Mouse (Mus musculus): ENCODE measurements around the gene Mak.
"Not testable (repeated sequence)": the region's sequence is repeated elsewhere in the genome, so short reads cannot be mapped to it uniquely, and the experiment has no call there.

Mak gene

DNA sequence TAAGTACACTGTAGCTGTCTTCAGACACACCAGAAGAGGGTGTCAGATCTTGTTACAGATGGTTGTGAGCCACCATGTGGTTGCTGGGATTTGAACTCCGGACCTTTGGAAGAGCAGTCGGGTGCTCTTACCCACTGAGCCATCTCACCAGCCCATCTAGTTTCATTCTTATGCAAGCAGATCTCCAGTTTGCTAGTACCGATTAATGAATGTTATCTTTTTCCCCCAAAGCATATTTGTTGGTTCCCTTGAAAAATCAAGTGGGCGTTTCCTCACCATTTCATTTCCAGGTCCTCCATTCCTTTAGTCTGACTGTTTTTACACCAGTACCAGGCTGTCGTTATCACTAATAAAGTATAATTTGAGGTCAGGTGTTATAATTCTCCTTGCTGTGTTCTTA lies 81.0 kb downstream of the Mak start:
- not testable (repeated sequence) for DNase-seq (ENCODE audit: low read depth)

DNA sequence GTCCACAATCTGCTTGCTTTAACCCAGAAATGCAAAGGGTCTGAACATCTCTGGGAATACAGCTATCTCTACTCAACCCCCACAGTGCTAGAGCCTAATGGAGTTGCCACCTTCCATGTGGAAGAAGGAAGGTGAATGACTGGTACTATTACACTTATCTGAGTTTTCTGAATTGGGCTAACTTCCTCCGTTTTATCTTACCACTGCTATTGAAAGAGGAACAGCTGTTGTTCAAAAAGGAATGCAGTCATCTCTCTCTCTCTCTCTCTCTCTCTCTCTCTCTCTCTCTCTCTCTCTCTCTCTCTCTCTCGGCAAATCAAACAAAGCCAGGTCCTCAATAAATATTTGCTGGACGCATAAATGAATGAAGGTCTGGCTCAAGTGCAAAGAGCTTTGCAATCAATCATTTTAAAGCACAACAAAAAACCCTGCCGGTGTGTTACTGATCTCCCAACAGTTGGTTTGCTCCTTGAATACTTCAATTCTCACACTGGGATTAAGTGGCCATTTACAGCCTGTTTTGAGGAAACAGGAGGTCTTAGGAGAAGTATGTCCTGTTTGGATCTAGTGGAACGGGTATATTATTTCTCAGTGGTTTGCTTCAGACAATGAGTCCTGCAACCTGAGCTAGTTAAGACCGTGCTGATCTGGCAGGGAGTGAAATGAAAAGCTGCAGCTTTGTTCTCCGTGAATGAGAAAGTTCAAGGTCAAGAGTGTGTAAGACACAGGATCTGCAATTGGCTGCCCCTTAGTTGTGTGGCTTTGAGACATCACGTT lies 84.8 kb downstream of the Mak start:
- no peak for DNase-seq (ENCODE audit: low read depth)

DNA sequence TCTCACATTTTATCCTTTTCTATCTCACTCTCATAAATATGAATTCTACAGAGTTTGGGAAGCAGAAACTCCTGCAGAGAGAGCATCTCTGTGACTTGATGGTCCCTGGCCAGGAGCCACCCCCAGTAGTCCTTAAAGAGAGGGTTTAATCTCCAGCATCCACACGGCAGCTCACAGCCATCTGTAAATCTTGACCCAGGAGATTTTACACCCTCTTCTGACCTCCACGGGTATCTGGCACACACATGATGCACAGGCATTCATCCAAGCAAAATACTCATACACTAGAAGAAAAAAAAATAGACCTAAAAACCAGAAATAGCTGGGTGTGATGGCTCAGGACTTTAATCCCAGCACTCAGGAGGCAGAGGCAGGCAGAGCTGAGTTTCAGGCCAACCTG lies 91.1 kb downstream of the Mak start:
- no peak for DNase-seq (ENCODE audit: low read depth)

DNA sequence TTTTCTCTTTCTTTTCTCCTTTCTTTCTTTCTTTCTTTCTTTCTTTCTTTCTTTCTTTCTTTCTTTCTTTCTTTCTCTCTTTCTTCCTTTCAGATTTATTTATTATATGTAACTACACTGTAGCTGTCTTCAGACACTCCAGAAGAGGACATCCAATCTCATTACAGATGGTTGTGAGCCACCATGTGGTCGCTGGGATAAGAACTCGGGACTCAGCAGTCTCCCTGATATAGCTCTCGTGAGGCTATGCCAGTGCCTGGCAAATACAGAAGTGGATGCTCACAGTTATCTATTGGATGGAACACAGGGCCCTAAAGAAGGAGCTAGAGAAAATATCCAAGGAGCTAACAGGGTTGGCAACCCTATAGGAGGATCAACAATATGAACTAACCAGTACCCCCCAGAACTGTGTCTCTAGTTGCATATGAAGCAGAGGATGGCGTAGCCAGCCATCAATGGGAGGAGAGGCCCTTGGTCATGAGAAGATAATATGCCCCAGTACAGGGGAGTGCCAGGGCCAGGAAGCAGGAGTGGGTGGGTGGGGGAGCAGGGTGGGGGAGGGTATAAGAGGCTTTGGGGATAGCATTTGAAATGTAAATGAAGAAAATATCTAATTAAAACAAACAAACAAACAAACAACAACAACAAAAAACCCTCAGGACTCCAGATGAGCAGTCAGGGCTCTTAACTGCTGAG lies 91.8 kb downstream of the Mak start:
- DNase-seq (ENCODE audit: low read depth): not testable (repeated sequence)

DNA sequence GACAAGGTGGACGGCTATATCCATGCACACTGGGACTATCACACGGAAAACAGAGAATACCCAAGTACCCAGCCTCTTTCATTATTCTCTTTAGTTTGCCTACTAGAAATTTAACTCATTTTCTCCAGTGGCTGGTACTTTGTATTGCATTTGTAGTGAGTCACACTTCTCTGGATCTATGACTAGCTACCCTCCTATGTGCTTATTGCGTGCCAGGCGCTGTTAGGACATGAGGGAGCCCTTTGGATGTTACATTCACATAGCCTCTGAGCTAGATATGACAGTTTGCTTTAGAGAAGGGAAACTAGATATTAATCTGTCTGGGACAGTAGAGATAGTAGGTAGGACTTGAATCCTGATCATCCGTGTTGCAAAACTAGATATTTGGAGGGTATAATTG lies 93.4 kb downstream of the Mak start:
- no peak for DNase-seq (ENCODE audit: low read depth)

DNA sequence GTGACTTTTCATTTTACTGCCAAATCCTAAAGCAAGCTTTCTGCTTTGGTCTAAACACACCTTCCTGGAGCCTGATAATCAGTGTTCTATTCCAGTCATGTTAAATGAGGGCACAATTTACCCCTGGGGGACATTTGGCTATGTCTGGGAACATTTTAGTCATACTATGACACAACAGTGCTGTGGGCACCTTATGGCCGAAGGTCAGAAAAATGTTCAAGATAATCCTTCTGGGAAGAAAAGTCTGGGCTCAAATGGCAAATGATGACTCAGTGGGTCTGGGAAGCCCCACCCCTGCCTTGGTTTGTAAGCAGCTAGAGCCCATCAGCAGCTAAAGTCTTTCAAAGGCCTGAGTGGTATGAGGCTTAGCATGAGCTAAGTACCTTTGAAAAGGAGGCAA lies 96.7 kb downstream of the Mak start:
- DNase-seq (ENCODE audit: low read depth): no peak

DNA sequence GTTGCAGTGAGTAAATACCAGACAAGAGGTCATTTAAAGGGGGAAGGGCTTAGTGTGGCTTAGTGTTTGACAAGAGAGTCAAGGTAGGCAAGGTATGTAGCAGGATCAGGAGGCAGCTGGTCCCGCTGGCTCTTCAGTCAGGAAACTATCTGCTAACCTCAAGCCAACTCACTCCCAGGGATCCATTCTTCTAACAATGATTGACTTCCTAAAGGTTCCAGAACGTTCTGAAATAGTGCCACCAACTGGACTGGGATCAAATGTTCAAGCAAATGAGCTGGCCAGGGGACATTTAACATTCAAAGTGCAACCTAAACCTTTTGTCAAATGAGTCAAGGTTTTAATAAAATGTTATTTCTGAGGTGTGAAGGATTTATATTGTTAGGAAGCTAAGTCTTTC lies 100.2 kb downstream of the Mak start:
- no peak for DNase-seq (ENCODE audit: low read depth)

DNA sequence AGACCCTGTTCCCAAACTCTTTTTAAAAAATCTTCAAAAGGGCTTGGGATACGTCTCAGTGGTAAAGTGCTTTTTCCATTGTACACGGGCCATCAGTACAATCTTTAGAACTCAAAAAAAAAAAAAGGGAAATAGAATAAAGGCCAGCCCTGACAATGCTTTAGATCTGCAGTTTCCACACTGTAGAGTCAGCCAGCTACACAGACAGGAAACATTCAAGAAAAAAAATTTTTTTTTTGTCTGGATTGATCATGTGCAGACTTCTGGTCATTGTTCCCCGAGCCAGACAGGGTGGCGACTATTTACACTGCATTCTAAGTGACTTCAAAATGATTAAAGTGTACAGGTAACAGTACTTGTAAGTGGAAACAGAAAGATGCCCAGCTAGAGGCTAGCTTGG lies 100.9 kb downstream of the Mak start:
- DNase-seq (ENCODE audit: low read depth): no peak

DNA sequence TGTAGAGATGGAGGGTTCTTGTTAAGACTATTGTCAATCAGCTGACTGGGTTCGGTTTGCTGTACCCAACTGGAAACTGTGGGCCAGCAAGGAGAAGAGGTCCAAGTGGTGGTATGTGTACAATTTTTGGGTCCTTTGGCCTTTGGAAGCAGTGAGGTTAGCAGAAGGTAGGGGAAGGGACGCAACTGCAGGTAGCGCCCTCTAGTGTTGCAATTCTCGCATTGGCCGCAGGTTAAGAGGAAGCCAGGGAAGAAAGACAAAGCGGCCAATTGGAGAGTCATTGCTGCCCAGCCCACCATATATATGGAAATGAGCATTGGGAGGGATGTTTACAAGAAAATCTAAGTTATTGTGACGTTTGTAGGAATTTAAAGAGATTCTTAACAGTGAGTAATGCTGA lies 101.9 kb downstream of the Mak start:
- DNase-seq (ENCODE audit: low read depth): peak; percentile 67

Measured in induced T-regulatory cell, adult 2 months (primary cell).